Mouse (Mus musculus): ENCODE measurements around the gene Cacna2d2. TPM values are rescaled to one million over a fixed set of nuclear protein-coding genes. Genes with fewer than 3 reads are reported as not detected.
A peak's percentile ranks its signal among the peaks of the same experiment; 100 is the strongest.
"Not testable (repeated sequence)": the region's sequence is repeated elsewhere in the genome, so short reads cannot be mapped to it uniquely, and the experiment has no call there.

The Cacna2d2 gene
- total RNA-seq, 2 experiments from 2014 or later: 7.3 to 13.2 TPM

- DNase-seq: peak; percentile 76 to 81
- intact Hi-C loops (cut with DNase I): no loop called here
Observed at GRCm38 (mm10) chr9:107551117-107551889, 151.9 kb downstream of the Cacna2d2 start, which contains the start of gene Rassf1. TSS of gene Rassf1 (plus strand) at chr9:107551555.

- no peak for DNase-seq
- intact Hi-C loops (cut with DNase I): no loop called here
Observed at GRCm38 (mm10) chr9:107551890-107552355, 152.5 kb downstream of the Cacna2d2 start.

- intact Hi-C loops (cut with DNase I): no loop called here
Observed at GRCm38 (mm10) chr9:107552690-107553393, 153.4 kb downstream of the Cacna2d2 start.

GRCm38 (mm10) chr9:107553541-107554318, 154.3 kb downstream of the Cacna2d2 start:
- intact Hi-C loops (cut with DNase I): no loop called here
- peak in 1 of 2 experiments; percentile 51 for DNase-seq

More at GRCm38 (mm10) chr9:107552690-107553393, 153.4 kb downstream of the Cacna2d2 start:
- no peak for DNase-seq

GRCm38 (mm10) chr9:107554319-107554825, 155.0 kb downstream of the Cacna2d2 start:
- DNase-seq: peak; percentile 95 to 96
- intact Hi-C loops (cut with DNase I): no loop called here

GRCm38 (mm10) chr9:107555031-107555457, 155.6 kb downstream of the Cacna2d2 start:
- intact Hi-C loops (cut with DNase I): no loop called here
- DNase-seq: peak; percentile 86 to 87

- intact Hi-C loops (cut with DNase I): no loop called here
- DNase-seq: no peak
Observed at GRCm38 (mm10) chr9:107555701-107556100, 156.3 kb downstream of the Cacna2d2 start.

GRCm38 (mm10) chr9:107556346-107556745, 156.9 kb downstream of the Cacna2d2 start:
- DNase-seq: no peak
- intact Hi-C loops (cut with DNase I): no loop called here

GRCm38 (mm10) chr9:107563029-107563581, 163.7 kb downstream of the Cacna2d2 start, which contains the start of gene Tusc2:
TSS of gene Tusc2 (plus strand) at chr9:107563255.
- intact Hi-C loops (cut with DNase I): no loop called here

GRCm38 (mm10) chr9:107565556-107565955, 166.1 kb downstream of the Cacna2d2 start:
- intact Hi-C loops (cut with DNase I); DNase-seq: not testable (repeated sequence)

More at GRCm38 (mm10) chr9:107563029-107563581, 163.7 kb downstream of the Cacna2d2 start, which contains the start of gene Tusc2:
- peak; percentile 97 for DNase-seq

GRCm38 (mm10) chr9:107566041-107566709, 166.8 kb downstream of the Cacna2d2 start:
- intact Hi-C loops (cut with DNase I): no loop called here
- DNase-seq: peak; percentile 90 to 91

- intact Hi-C loops (cut with DNase I): no loop called here
- DNase-seq: peak; percentile 54 to 63
Observed at GRCm38 (mm10) chr9:107566855-107567254, 167.4 kb downstream of the Cacna2d2 start.

- intact Hi-C loops (cut with DNase I): no loop called here
- peak in 1 of 2 experiments; percentile 48 for DNase-seq
Observed at GRCm38 (mm10) chr9:107567702-107568319, 168.4 kb downstream of the Cacna2d2 start, which contains the start of gene Hyal2. TSS of gene Hyal2 (plus strand) at chr9:107567945.

- intact Hi-C loops (cut with DNase I): no loop called here
- DNase-seq: peak; percentile 91
Observed at GRCm38 (mm10) chr9:107568331-107569261, 169.2 kb downstream of the Cacna2d2 start.

- intact Hi-C loops (cut with DNase I): no loop called here
- no peak for DNase-seq
Observed at GRCm38 (mm10) chr9:107569270-107569669, 169.9 kb downstream of the Cacna2d2 start.

GRCm38 (mm10) chr9:107570016-107570415, 170.6 kb downstream of the Cacna2d2 start:
- intact Hi-C loops (cut with DNase I): no loop called here

GRCm38 (mm10) chr9:107570845-107571244, 171.4 kb downstream of the Cacna2d2 start:
- intact Hi-C loops (cut with DNase I): no loop called here
- DNase-seq: no peak

More at GRCm38 (mm10) chr9:107570016-107570415, 170.6 kb downstream of the Cacna2d2 start:
- DNase-seq: no peak
